Mouse (Mus musculus) layer of hippocampus, adult 9-10 months (tissue): ENCODE measurements around the gene Sephs2.

ENCODE experiments used
- DNase-seq: peaks from one replicate; pipeline ENCODE4 v3.0.0; 2022; ENCODE audit warnings: low spot score

Gene Sephs2

GRCm38 (mm10) chr7:127232622-127233367 lies 41.1 kb downstream of the Sephs2 start, which contains the start of the genes Zfp553 and Sept1:
Gene Zfp553, plus strand, starts transcription at chr7:127233061.
Gene Sept1, minus strand, starts transcription at chr7:127233130.
- no peak for DNase-seq

- no peak for DNase-seq
These were observed 41.8 kb downstream of the Sephs2 start for GRCm38 (mm10) chr7:127231826-127232621.

- no peak for DNase-seq
These were observed 42.5 kb downstream of the Sephs2 start for GRCm38 (mm10) chr7:127231376-127231775.

GRCm38 (mm10) chr7:127228615-127229303 lies 45.1 kb downstream of the Sephs2 start:
- no peak for DNase-seq

- no peak for DNase-seq
These were observed 48.5 kb downstream of the Sephs2 start for GRCm38 (mm10) chr7:127225147-127225995.

GRCm38 (mm10) chr7:127224616-127225015 lies 49.2 kb downstream of the Sephs2 start:
- DNase-seq = no peak

- no peak for DNase-seq
These were observed 50.1 kb downstream of the Sephs2 start for GRCm38 (mm10) chr7:127223515-127224478.

- no peak for DNase-seq
These were observed 50.7 kb downstream of the Sephs2 start for GRCm38 (mm10) chr7:127223106-127223505.
